In the genomic region with DNA sequence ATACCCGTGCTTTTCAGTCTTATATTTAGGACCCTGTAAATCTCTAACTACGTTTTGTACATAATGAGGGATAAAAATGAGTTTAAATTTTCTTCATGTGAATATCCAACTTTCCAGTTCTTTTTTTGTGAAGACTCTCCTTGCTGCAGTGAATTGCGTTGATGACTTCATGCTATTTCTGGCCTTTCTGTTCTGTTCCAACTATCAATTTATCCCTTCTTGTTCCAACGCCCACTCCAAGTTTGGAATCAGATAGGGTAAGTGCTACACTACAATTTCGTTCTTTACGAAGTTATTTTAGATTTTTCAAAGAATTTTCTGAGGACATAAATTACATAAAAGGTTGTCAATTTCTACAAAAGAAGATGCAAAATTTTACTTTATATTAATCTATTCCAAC, we compare ENCODE assay signal across 23 mouse cellular contexts.
DNase-seq lines count a peak whose midpoint lies in the region.
"Had no signal": no experiment of that assay in that cellular context is flagged by ENCODE, and none has a peak within 500 bp of the region (broad histone marks: within the 10 kb centered on the region; RNA-seq: fewer than 3 reads in every experiment).

No protein-coding gene starts in this region.

- intact Hi-C loops in left cerebral cortex, postnatal 4 days (cut with DNase I): no loop called here
- intact Hi-C loops in left cerebral cortex, postnatal 25 days (cut with DNase I): no loop called here

- H3K27ac ChIP-seq in limb, embryonic 10.5 days: no peak overlapping the region
- H3K27ac ChIP-seq: embryonic facial prominence, embryonic 12.5 days; embryonic facial prominence, embryonic 15.5 days; heart, adult 2 months; heart, embryonic 10.5 days; heart, embryonic 13.5 days; hindbrain, embryonic 14.5 days; hindbrain, postnatal 0 days had no signal

- H3K4me3 ChIP-seq in limb, embryonic 10.5 days: no peak overlapping the region
- H3K4me3 ChIP-seq: embryonic facial prominence, embryonic 12.5 days; embryonic facial prominence, embryonic 15.5 days; heart, adult 2 months; heart, embryonic 10.5 days; heart, embryonic 13.5 days had no signal

- H3K27me3 ChIP-seq in limb, embryonic 10.5 days (ENCODE audit: low read depth, poor library complexity, severe bottlenecking): no peaks in the 10 kb centered on the region
- H3K27me3 ChIP-seq: embryonic facial prominence, embryonic 12.5 days; embryonic facial prominence, embryonic 15.5 days; heart, embryonic 13.5 days had no signal

- DNase-seq in left cerebral cortex, adult 11 months (ENCODE audit: low spot score): peak; percentile 21
- DNase-seq in left cerebral cortex, postnatal 4 days: no peak
- DNase-seq in left cerebral cortex, postnatal 25 days (ENCODE audit: low spot score in 2 of 2): peak; percentile 2 to 49
- DNase-seq in left cerebral cortex, adult 18-20 months (ENCODE audit: low spot score in 2 of 2): no peak
- DNase-seq in brain, embryonic 18.5 days (ENCODE audit: low read depth, low spot score): peak; percentile 10
- no peak for DNase-seq in limb, embryonic 10.5 days (ENCODE audit: low spot score)
- DNase-seq: adrenal gland, adult 2 months; adrenal gland, postnatal 14 days; cerebellum, adult 18-20 months; cerebellum, adult 9-10 months; cerebellum, postnatal 14 days; forebrain, postnatal 0 days; gastrocnemius, postnatal 10 days; gastrocnemius, postnatal 36 days; heart, adult 2 months; heart, postnatal 14 days; heart, postnatal 4 days had no signal

- no peaks in the 10 kb centered on the region for H3K36me3 ChIP-seq in limb, embryonic 10.5 days
- H3K36me3 ChIP-seq: embryonic facial prominence, embryonic 12.5 days; embryonic facial prominence, embryonic 15.5 days; heart, embryonic 10.5 days; heart, embryonic 13.5 days had no signal

- no peaks in the 10 kb centered on the region for H3K9me3 ChIP-seq in limb, embryonic 10.5 days (replicated peaks)
- H3K9me3 ChIP-seq: embryonic facial prominence, embryonic 12.5 days; embryonic facial prominence, embryonic 15.5 days; heart, embryonic 10.5 days; heart, embryonic 13.5 days had no signal

- WGBS in limb, embryonic 10.5 days: 84% methylated on average over 6 of the region's 6 CpGs

- no peaks in the 10 kb centered on the region for H3K4me1 ChIP-seq in limb, embryonic 10.5 days
- H3K4me1 ChIP-seq: embryonic facial prominence, embryonic 12.5 days; embryonic facial prominence, embryonic 15.5 days; heart, embryonic 10.5 days; heart, embryonic 13.5 days had no signal

Comparison
In these comparisons a context has a peak if more than half of its experiments do, and no peak if none do; other contexts are left out.
1. DNase-seq: peak in left cerebral cortex, adult 11 months (single experiment), left cerebral cortex, postnatal 25 days (2 of 2) and brain, embryonic 18.5 days (single experiment); none in left cerebral cortex, postnatal 4 days (single experiment), left cerebral cortex, adult 18-20 months (0 of 2) and limb, embryonic 10.5 days (single experiment).